Mouse (Mus musculus) kidney, postnatal 36 days (tissue): ENCODE results near the gene Nr3c2.

Experiments used
- DNase-seq, 2 experiments: peaks; one replicate each; pipeline ENCODE4 v3.0.0; 2021 to 2022; ENCODE audit warnings: mixed read lengths in 2 of 2

Gene Nr3c2

GRCm38 (mm10) chr8:77257085-77257451 lies 357.8 kb downstream of the Nr3c2 start:
- no peak for DNase-seq

GRCm38 (mm10) chr8:77261215-77261614 lies 362.0 kb downstream of the Nr3c2 start:
- DNase-seq: peak in 1 of 2 experiments; percentile 20

DNA sequence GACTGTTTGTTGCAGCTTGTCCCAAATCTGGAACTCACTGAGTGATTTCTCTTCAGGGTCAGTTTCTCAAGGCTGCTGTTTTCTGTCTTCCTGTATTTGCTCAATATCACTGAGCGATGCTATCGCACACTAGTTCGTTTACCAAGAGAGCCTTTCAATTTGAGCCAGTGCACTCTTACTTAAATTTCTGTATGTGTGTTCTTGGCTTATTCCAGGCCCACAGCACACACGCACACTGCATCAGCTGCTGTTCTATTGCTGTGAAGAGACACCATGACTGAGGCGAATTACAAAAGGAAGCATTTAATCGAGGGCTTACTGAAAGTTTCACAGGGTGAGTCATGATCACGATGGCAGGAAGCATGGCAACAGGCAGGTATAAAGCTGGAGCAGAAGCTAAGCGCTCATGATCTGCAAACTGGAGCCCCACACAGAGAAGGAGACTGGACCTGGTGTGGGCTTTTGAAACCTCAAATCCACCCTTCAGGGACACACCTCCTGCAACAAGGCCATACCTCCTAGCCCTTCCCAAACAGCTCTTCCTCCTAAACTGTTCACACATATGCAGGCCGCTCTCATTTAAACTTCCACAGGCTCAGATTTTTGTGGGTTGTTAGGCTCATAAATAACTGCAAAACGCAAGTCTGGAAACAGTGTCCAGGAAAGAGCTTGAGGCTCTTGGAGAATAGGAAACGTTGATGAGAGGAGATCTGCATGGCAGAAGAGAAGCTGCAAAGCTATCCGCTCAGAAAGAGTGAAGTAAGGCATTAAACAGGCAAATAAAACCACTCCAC lies 363.2 kb downstream of the Nr3c2 start:
- no peak for DNase-seq

GRCm38 (mm10) chr8:77267941-77268405 lies 368.7 kb downstream of the Nr3c2 start:
- DNase-seq: peak; percentile 76 to 84

DNA sequence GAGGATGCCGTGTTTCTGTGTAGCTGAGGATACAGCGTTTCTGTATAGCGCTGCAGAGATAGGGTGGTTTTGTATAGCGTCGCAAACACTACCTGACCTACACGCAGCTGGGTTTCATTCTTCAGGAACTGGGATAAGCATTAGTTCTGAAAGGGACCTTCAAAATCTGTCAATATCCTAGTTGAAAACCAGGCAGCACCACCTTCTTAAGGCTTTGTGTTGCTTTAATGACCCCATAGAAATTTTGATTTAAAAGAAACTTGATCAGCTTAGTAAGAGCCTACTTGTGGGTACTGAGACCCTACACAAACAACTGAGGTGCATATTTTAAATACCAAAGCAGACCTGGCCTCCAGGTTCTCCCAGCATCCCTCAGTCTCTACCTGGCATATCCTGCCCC lies 372.9 kb downstream of the Nr3c2 start:
- no peak for DNase-seq

DNA sequence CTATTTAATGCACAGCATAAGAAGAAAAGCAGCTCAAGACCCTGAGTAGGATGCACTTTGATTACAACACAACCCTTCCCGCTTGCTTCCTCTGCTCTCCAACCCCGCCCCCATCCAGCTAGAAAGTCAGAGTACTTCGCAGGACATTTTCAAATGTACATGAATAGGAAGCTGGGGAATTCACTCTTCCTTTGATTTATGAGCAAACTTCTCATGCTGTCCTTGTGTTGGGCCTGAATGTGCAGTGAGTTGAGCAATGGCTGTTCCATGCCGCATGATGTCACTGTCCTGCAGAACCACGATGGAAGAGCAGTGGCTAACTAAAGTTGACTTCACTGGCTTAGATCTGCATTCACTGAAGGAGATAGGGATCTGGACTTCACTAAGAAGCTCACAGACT lies 376.3 kb downstream of the Nr3c2 start:
- peak in 1 of 2 experiments; percentile 6 for DNase-seq

- DNase-seq: peak; percentile 64 to 71
Measured at GRCm38 (mm10) chr8:77276827-77277226, 377.6 kb downstream of the Nr3c2 start.

DNA sequence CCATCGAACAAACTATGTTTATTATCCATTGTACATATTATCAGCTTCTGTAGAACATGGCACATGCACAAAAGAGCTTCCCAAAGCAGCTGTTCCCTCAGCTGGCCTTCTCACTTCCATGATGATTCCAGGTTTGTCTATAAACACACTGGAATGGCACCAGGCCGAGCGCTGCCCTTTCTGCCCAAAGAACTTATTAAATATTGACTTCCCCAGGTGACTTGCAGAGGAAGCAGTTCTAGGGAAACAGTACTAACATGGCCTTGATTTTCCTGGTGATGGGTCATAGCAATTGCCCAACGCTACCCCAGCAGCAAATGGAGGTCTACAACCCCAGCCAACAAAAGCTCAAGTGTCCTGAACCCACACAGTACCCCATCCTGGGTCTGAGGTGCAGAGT lies 379.0 kb downstream of the Nr3c2 start:
- peak in 1 of 2 experiments; percentile 64 for DNase-seq

DNA sequence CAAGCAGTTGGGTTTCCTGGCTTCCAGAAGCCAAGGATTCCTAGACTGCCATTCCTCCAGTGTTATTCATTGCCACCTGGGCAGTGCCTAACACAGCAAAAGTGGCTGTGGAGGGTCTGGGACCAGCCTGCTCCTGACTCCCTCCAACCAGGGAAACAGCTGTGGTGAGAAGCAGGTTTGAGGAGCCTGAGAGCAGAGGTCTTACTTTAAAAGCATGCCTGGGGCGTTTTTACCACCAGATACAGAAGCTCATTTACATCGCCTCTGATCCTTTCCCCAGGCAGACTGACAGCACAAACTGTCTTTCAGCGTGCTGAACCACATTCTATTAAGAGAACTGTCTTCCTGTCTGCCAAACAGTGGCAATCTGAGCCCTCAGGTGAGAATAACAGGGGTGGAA lies 380.7 kb downstream of the Nr3c2 start:
- DNase-seq: no peak

GRCm38 (mm10) chr8:77282605-77283236 lies 383.5 kb downstream of the Nr3c2 start:
- no peak for DNase-seq

DNA sequence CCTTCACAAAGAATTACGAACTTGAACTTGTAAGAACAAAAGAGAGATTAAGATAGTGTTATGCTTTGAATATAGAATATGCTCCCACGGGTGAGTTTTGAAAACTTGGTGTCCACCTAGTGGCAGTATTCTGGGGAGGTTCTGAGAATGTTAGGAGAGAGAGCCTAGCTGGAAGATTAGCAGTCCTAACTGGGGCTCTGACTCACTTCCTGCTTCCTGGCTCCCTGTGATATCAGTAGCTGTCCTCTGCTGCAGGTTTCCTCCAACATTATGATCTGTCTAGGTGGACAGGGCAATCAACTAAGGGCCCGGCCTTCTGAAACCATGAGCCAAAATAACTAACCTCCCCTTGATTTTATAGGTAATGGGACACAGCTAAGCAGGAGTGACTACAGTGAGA lies 385.2 kb downstream of the Nr3c2 start:
- no peak for DNase-seq

GRCm38 (mm10) chr8:77288065-77288464 lies 388.8 kb downstream of the Nr3c2 start:
- no peak for DNase-seq

- no peak for DNase-seq
Measured at GRCm38 (mm10) chr8:77288492-77288891, 389.2 kb downstream of the Nr3c2 start.

- no peak for DNase-seq
Measured at GRCm38 (mm10) chr8:77292120-77292519, 392.9 kb downstream of the Nr3c2 start.

DNA sequence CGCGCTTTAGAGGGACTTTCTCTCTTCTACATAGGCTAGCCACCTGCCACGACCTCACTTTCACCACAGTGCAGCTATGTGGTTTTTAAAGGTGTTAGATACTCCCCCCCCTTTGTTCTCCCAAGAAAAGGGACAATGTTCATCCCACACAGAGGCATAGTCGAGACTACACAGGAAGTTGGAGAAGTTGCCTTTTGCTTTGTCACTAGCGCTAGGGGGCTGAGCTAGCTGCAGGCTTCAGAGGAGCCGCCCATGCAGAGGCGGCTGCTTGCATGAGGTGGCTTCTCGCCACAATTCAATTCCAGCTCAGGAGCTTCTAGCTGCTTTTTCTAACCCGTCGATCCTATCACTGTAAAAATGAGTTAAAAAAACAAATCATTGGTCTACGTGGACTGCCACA lies 393.4 kb downstream of the Nr3c2 start:
- DNase-seq: no peak

GRCm38 (mm10) chr8:77294599-77294998 lies 395.4 kb downstream of the Nr3c2 start:
- no peak for DNase-seq
